Mouse (Mus musculus) kidney, adult 2 months (tissue): ENCODE results near the gene Mylk3.

Experiments used
- CTCF ChIP-seq: fragments of 200-500 bp; conservative IDR thresholded peaks from 2 replicates; pipeline ENCODE4 v1.5.1; 2011; ENCODE audit warnings: low read depth, mild to moderate bottlenecking, control low read depth, low read length, moderate library complexity, mixed read lengths; ENCODE audit not compliant: insufficient read depth, insufficient read length
- POLR2A ChIP-seq: fragments of 200-500 bp; IDR thresholded peaks from one replicate; pipeline ENCODE4 v1.6.1; 2011; ENCODE audit warnings: low read depth, low read length, control low read depth

GRCm38 (mm10) chr8:85393199-85393598, 7.1 kb upstream of the Mylk3 start:
- no peak for TF ChIP-seq CTCF
- no peak for TF ChIP-seq POLR2A
